Mouse (Mus musculus): Measurements from ENCODE around the gene Grn.

DNA sequence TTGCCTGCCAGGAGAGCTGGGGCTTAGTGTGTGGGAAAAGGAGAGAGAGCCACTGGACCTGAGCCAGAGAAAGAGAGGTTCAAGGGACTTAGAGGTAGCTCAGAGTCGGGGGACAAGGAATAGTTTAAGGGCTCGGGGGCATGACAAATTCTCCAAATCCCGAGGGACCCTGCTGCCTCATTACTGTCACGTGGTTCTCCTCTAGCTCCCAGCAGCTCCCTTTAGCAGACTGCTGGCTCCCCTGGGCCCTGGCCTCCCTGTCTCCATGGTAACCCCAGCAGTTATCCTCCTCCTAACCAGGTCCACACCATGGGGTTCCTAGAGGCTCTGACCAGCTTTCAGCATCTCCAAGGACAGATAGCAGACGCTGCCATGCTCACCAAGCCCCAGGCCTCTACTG lies 34.9 kb upstream of the Grn start:
- no peak for TF ChIP-seq CTCF (IDR thresholded peaks at IDR 0.05)
- no peak for TF ChIP-seq EP300 (IDR thresholded peaks at IDR 0.05)
